Mouse (Mus musculus): ENCODE results near the gene Mllt3.

Gene Mllt3

GRCm38 (mm10) chr4:87731118-87731672 is 302.0 kb downstream of the Mllt3 start:
- DNase-seq (ENCODE audit: inconsistent age in 2 of 2, low spot score in 1 of 2) = no peak

- DNase-seq (ENCODE audit: inconsistent age in 2 of 2, low spot score in 1 of 2) = no peak
Observed at GRCm38 (mm10) chr4:87728581-87728980, 304.6 kb downstream of the Mllt3 start.

- DNase-seq (ENCODE audit: inconsistent age in 2 of 2, low spot score in 1 of 2) = no peak
Observed at GRCm38 (mm10) chr4:87723448-87723847, 309.7 kb downstream of the Mllt3 start.
